Mouse (Mus musculus): Measurements from ENCODE around the gene Mpp6. TPM values are rescaled to one million over a fixed set of nuclear protein-coding genes. Genes with fewer than 3 reads are reported as not detected.

Mpp6 gene
- polyA plus RNA-seq, 1 experiment = 9.7 TPM

GRCm38 (mm10) chr6:50189376-50189775 lies 79.3 kb downstream of the Mpp6 start:
- TF ChIP-seq GATA1 (IDR thresholded peaks at IDR 0.05; ENCODE audit: borderline replicate concordance, low read length) (no peak), FLI1 (IDR thresholded peaks at IDR 0.05; ENCODE audit: low read length) (no peak)
- no peak overlapping the region for H3K4me3 ChIP-seq (replicated peaks)
- no peaks in the 10 kb centered on the region for H3K27me3 ChIP-seq (replicated peaks)
- H3K4me1 ChIP-seq = peaks cover 67% of the 10 kb centered on the region
- peaks cover 82% of the 10 kb centered on the region for H3K36me3 ChIP-seq (replicated peaks; ENCODE audit: low read length)
- no peaks in the 10 kb centered on the region for H3K9me3 ChIP-seq

DNA sequence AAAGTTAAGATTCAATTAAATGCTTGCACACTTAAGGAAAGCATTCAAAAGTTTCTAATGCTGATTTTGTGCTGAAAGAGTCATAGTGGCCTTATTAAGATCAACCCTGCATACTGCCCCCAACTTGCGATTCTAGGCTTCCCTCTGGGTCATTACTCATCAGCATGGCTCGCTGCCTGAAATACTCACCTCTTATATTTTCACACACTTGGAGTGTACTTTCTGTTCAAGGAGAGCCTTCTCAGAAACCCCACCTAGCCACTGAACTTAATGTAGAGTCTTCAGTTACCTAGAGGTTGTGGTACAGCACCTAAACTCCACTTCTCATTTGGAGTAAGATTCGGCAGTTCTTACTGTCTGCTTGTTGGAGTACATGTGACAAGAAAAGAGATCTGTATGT lies 81.6 kb downstream of the Mpp6 start:
- H3K27me3 ChIP-seq (replicated peaks) = no peaks in the 10 kb centered on the region
- no peak overlapping the region for H3K4me3 ChIP-seq (replicated peaks)
- no peaks in the 10 kb centered on the region for H3K9me3 ChIP-seq
- H3K4me1 ChIP-seq = peaks cover 48% of the 10 kb centered on the region
- peaks cover 85% of the 10 kb centered on the region for H3K36me3 ChIP-seq (replicated peaks; ENCODE audit: low read length)
- TF ChIP-seq GATA1 (IDR thresholded peaks at IDR 0.05; ENCODE audit: borderline replicate concordance, low read length) (no peak), FLI1 (IDR thresholded peaks at IDR 0.05; ENCODE audit: low read length) (no peak)

DNA sequence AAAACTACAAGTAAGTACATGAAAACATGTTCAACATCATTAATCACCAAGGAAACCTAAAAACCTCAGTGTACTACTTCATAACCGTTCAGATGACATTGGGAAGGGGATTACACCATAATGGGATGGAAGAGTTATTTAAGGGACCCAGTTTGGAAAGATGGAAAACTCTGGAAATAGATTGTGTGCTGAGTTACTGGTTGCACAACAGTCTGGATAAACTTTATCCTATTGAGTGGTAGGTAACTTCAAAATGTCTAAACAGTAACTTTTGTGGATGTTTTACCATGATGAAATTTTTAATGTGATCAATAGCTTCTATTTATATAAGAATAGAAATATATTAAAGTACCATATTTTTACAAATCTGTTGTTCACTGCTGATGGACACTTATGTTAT lies 82.1 kb downstream of the Mpp6 start:
- H3K4me1 ChIP-seq = peaks cover 43% of the 10 kb centered on the region
- no peak overlapping the region for H3K4me3 ChIP-seq (replicated peaks)
- TF ChIP-seq GATA1 (IDR thresholded peaks at IDR 0.05; ENCODE audit: borderline replicate concordance, low read length) (no peak), FLI1 (IDR thresholded peaks at IDR 0.05; ENCODE audit: low read length) (no peak)
- H3K36me3 ChIP-seq (replicated peaks; ENCODE audit: low read length) = peaks cover 83% of the 10 kb centered on the region
- no peaks in the 10 kb centered on the region for H3K27me3 ChIP-seq (replicated peaks)
- no peaks in the 10 kb centered on the region for H3K9me3 ChIP-seq

DNA sequence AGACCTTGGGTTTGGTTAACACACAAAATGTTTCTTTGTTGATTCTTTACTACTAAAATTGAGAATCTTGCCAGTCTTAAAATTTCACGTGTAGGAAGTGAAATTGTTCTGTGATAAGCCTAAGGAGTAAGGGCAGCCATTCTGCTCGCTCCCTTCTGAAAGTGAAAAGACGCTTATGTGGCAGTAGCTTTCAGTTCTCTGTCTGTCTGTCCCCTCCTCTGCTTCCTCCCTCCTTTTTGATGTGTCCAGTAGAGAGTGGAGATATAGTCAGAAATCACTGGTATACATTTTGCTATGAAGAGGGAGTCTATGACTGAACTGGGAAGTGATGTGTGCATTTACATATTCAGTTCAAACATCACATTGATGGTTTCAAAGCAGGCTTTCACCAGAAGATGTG lies 82.8 kb downstream of the Mpp6 start:
- peaks cover 86% of the 10 kb centered on the region for H3K36me3 ChIP-seq (replicated peaks; ENCODE audit: low read length)

GRCm38 (mm10) chr6:50193851-50194250 lies 83.8 kb downstream of the Mpp6 start:
- H3K4me1 ChIP-seq = peaks cover 28% of the 10 kb centered on the region
- H3K27me3 ChIP-seq (replicated peaks) = no peaks in the 10 kb centered on the region
- no peak overlapping the region for H3K4me3 ChIP-seq (replicated peaks)
- no peak for TF ChIP-seq GATA1 (IDR thresholded peaks at IDR 0.05; ENCODE audit: borderline replicate concordance, low read length)
- TF ChIP-seq FLI1 (IDR thresholded peaks at IDR 0.05; ENCODE audit: low read length) = no peak
- H3K36me3 ChIP-seq (replicated peaks; ENCODE audit: low read length) = peaks cover 88% of the 10 kb centered on the region
- no peaks in the 10 kb centered on the region for H3K9me3 ChIP-seq

More for the DNA sequence above, 82.8 kb downstream of the Mpp6 start:
- TF ChIP-seq GATA1 (IDR thresholded peaks at IDR 0.05; ENCODE audit: borderline replicate concordance, low read length) (no peak), FLI1 (IDR thresholded peaks at IDR 0.05; ENCODE audit: low read length) (no peak)
- H3K4me3 ChIP-seq (replicated peaks) = no peak overlapping the region
- H3K27me3 ChIP-seq (replicated peaks) = no peaks in the 10 kb centered on the region
- H3K4me1 ChIP-seq = peaks cover 39% of the 10 kb centered on the region
- no peaks in the 10 kb centered on the region for H3K9me3 ChIP-seq

- H3K4me1 ChIP-seq = peaks cover 22% of the 10 kb centered on the region
- peaks cover 72% of the 10 kb centered on the region for H3K36me3 ChIP-seq (replicated peaks; ENCODE audit: low read length)
- H3K27me3 ChIP-seq (replicated peaks) = no peaks in the 10 kb centered on the region
- no peak overlapping the region for H3K4me3 ChIP-seq (replicated peaks)
- no peaks in the 10 kb centered on the region for H3K9me3 ChIP-seq
- no peak for TF ChIP-seq GATA1 (IDR thresholded peaks at IDR 0.05; ENCODE audit: borderline replicate concordance, low read length)
- TF ChIP-seq FLI1 (IDR thresholded peaks at IDR 0.05; ENCODE audit: low read length) = no peak
Measured at GRCm38 (mm10) chr6:50204356-50204755, 94.3 kb downstream of the Mpp6 start.

DNA sequence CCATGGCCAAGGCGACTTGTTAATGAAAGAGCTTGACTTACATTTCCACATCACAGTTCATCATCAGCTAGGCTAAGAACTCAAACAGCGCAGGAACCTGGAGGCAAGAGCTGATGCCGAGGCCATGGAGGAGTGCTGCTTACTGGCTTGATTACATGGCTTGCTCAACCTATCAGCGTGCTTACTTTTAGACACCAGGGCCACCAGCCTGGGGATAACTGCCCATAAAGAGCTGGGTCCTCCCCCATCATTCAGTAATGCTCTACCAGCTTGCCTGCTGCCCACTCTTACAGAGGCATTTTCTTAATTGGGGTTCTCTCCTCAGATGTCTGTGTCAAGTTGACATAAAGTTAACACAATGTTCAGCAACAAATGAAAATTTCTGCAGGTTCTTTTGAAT lies 95.1 kb downstream of the Mpp6 start:
- no peak for TF ChIP-seq FLI1 (IDR thresholded peaks at IDR 0.05; ENCODE audit: low read length)
- no peak for TF ChIP-seq GATA1 (IDR thresholded peaks at IDR 0.05; ENCODE audit: borderline replicate concordance, low read length)
- Histone ChIP-seq H3K27me3 (replicated peaks) (no peaks in the 10 kb centered on the region), H3K4me1 (peaks cover 30% of the 10 kb centered on the region), H3K9me3 (no peaks in the 10 kb centered on the region), H3K36me3 (replicated peaks; ENCODE audit: low read length) (peaks cover 67% of the 10 kb centered on the region), H3K4me3 (replicated peaks) (no peak overlapping the region)

GRCm38 (mm10) chr6:50214711-50215372 lies 104.8 kb downstream of the Mpp6 start:
- peaks cover 67% of the 10 kb centered on the region for H3K36me3 ChIP-seq (replicated peaks; ENCODE audit: low read length)
- no peak for TF ChIP-seq GATA1 (IDR thresholded peaks at IDR 0.05; ENCODE audit: borderline replicate concordance, low read length)
- no peak for TF ChIP-seq FLI1 (IDR thresholded peaks at IDR 0.05; ENCODE audit: low read length)
- no peaks in the 10 kb centered on the region for H3K9me3 ChIP-seq
- peaks cover 49% of the 10 kb centered on the region for H3K4me1 ChIP-seq
- no peaks in the 10 kb centered on the region for H3K27me3 ChIP-seq (replicated peaks)
- no peak overlapping the region for H3K4me3 ChIP-seq (replicated peaks)

DNA sequence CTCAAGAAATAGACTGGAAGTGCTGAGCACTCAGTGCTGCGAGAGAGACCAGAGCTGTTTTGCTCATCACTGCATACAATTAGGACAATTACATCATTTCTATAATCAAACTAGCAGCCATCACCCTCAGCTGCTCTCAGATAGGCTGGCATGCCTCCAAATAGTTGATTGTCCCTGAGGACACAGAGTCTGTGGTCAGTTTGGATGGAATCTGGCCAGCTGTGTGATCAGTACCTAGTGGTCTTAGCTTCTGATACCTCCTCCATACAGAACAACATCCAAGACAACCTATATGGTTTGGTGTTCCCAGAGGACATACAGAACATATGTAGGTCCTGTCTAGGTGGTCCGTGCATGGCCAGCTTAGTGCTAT lies 105.3 kb downstream of the Mpp6 start:
- H3K4me3 ChIP-seq (replicated peaks) = no peak overlapping the region
- TF ChIP-seq FLI1 (IDR thresholded peaks at IDR 0.05; ENCODE audit: low read length) = no peak
- TF ChIP-seq GATA1 (IDR thresholded peaks at IDR 0.05; ENCODE audit: borderline replicate concordance, low read length) = no peak
- peaks cover 72% of the 10 kb centered on the region for H3K36me3 ChIP-seq (replicated peaks; ENCODE audit: low read length)
- no peaks in the 10 kb centered on the region for H3K9me3 ChIP-seq
- H3K27me3 ChIP-seq (replicated peaks) = no peaks in the 10 kb centered on the region
- peaks cover 47% of the 10 kb centered on the region for H3K4me1 ChIP-seq

- TF ChIP-seq GATA1 (IDR thresholded peaks at IDR 0.05; ENCODE audit: borderline replicate concordance, low read length) = no peak
- no peak for TF ChIP-seq FLI1 (IDR thresholded peaks at IDR 0.05; ENCODE audit: low read length)
Measured at GRCm38 (mm10) chr6:50215986-50216385, 105.9 kb downstream of the Mpp6 start.

More at GRCm38 (mm10) chr6:50215986-50216385, 105.9 kb downstream of the Mpp6 start:
- H3K27me3 ChIP-seq (replicated peaks) = no peaks in the 10 kb centered on the region
- peaks cover 50% of the 10 kb centered on the region for H3K4me1 ChIP-seq
- peaks cover 77% of the 10 kb centered on the region for H3K36me3 ChIP-seq (replicated peaks; ENCODE audit: low read length)
- H3K4me3 ChIP-seq (replicated peaks) = no peak overlapping the region
- no peaks in the 10 kb centered on the region for H3K9me3 ChIP-seq

Measured in megakaryocyte, embryonic 14.5 days (primary cell).